Mouse (Mus musculus) liver (tissue): Measurements from ENCODE around the gene Gm20604.

Experiments used
- DNase-seq: peaks from one replicate; pipeline ENCODE4 v3.0.0-alpha.2; 2020; ENCODE audit warnings: mixed read lengths

Gm20604 gene

DNA sequence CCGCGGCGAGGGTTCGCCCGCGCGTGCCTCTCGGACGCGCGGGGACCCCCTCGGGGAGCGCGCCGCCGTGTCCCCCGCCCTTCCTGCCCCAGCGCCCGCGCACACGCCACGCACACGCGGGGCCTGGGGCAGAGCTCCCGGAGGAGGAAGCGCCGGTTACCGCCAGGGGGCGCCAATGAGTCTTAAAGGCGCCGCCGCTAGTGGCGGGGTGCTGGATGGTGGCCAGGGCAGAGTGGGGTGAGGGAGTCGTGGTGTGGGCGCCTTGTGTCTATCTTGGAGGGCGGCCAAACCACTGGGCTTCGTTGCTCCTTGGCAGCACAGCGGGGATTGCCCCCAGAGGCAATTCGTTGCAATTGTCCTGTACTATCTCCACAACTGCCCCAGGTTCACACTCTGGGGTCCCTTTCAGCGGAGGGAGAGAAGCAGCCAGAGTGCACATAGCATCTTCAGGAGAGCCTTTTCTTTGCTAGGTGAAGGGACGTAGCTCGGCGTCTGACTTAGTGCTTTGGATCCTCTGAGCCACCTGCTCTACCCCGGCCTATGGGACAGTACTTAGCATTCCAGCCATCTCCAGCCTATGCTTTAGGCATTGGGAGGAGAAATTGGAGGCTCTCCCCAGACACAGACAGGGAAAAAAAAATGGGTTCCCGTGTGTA, 53.1 kb downstream of the Gm20604 start:
- DNase-seq, result peak; percentile 81

DNA sequence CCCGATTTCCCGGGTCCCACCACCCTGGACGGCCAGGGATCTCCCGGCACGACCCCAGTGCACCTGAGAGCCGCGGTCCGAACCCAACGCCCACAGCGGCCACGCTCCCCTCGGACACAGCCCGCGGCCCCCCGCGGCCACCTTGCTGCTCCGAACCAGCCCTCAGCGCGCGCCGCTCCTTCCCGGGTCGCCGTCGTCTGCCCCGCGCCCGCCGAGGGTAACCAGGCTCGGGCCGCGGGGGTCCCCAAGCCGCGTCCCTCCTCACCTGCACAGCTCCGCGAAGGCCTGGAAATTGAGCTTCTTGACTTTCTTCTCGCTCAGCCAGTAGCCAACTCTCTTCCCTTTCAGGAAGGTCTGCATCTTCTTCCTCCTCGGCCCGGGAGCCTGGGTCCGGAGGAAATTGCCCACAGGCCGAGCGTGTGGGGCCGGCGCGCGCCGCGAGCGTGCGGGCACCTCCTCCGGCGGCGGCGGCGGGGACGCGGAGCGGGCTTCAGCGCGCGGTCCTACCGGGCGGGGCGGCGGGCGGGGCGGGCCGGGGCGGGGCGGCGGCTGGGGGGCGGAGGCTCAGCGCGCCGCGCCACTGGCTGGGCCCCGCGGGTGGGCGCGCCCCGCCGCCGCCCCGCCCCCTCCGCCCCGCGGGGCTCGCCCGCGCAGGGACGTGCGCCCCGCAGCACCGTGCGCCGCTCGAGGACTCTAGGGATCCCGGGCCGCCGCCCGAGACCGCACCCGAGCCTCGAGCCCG, 53.8 kb downstream of the Gm20604 start, which contains the start of gene Itpk1:
Itpk1 (minus strand) TSS at position 474 of the 742 bp plus-strand sequence.
- DNase-seq, result peak; percentile 85

GRCm38 (mm10) chr12:102703921-102704408, 54.5 kb downstream of the Gm20604 start:
- DNase-seq, result no peak

- no peak for DNase-seq
Observed at GRCm38 (mm10) chr12:102703441-102703840, 55.0 kb downstream of the Gm20604 start.

- DNase-seq, result no peak
Observed at GRCm38 (mm10) chr12:102703111-102703412, 55.4 kb downstream of the Gm20604 start.

GRCm38 (mm10) chr12:102702356-102703110, 55.9 kb downstream of the Gm20604 start:
- peak; percentile 82 for DNase-seq

DNA sequence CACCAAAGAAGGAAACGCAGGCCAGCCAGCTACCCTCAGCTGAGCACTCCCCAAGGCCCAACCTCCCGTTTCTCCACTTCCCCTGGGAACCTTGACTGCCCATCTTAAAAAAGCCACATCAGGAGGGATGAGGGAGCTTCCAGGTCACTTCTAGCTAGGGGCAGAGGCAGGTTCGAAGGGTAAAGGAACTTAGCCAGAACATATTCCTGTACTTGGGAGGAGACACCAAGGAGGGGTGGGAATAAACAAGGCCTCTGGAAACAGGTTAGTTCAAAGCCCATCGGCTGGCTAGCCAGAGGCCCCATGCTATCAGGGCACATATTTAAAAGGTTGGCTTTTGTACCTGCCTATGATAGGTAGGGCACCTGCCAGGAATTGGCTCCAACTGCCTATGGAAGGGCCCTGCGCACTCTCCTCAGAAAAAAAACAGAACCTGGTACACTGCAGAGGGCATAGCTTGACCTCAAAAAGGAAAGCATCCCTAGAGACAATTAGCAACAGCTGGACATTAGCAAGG, 56.7 kb downstream of the Gm20604 start:
- no peak for DNase-seq

DNA sequence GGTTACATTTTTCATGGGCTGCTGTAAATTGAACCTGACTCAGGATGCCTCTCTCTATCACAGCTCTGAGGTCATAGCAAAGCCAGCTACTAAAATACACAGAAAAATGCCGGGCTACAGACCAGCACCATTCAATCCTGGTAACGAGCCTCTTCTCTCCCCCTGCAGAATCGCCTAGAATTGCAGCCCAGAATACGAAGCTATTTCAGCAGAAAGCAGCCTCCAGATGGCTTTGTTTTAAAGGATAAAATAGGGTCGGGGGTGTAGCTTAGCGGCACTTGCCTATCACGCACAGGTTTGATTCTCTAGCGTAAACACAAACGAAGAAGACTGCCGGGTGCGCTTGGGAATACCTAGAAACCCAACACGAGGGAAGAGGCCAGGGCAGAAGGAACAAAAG, 58.0 kb downstream of the Gm20604 start:
- DNase-seq, result no peak

- no peak for DNase-seq
Observed at GRCm38 (mm10) chr12:102699156-102699555, 59.3 kb downstream of the Gm20604 start.

DNA sequence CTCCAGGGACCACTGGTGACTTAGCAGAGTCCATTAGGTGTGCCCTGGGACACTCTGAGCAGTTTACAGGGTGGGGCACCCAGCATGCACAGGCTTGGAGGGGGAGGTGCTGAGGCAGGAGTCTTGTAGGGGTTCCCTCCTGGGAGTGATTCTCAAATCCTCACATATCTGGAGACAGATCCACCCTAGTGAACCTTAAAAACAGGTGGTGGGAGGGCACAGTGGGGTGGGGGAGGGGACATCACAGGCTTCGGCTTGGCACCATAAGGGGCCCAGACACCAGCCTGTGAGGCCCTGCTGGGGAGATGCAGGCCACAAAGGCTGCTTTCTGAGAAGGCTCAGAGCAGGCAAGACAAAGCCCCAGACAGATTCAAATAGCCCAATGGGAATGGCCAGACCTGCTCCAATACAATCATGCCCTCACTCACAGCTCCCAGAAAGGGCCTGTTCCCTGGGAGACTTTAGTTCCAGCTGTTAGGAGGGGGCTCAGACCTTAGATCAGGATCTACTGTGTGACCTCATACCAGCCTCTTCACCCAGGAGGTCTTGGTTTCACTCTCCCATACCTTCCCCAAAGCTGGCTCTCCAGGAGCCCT, 60.3 kb downstream of the Gm20604 start:
- DNase-seq, result no peak

GRCm38 (mm10) chr12:102697381-102697780, 61.1 kb downstream of the Gm20604 start:
- no peak for DNase-seq

GRCm38 (mm10) chr12:102696635-102697354, 61.7 kb downstream of the Gm20604 start:
- DNase-seq, result no peak

GRCm38 (mm10) chr12:102695369-102696239, 62.9 kb downstream of the Gm20604 start:
- DNase-seq, result no peak

- no peak for DNase-seq
Observed at GRCm38 (mm10) chr12:102691761-102692160, 66.7 kb downstream of the Gm20604 start.
